ENCODE assay signal across 15 mouse cellular contexts in genomic region chr10:51453616-51454298, GRCm38 (mm10). TPM values are rescaled to one million over a fixed set of nuclear protein-coding genes. Genes with fewer than 3 reads are reported as not detected.
DNase-seq lines count a peak whose midpoint lies in the region; ATAC-seq and TF ChIP-seq lines count a peak whose summit lies in the region.
"Had no signal": no experiment of that assay in that cellular context is flagged by ENCODE, and none has a peak within 500 bp of the region (broad histone marks: within the 10 kb centered on the region; RNA-seq: fewer than 3 reads in every experiment).

No protein-coding gene starts in this region.

- no peaks in the 10 kb centered on the region for H3K9me3 ChIP-seq in heart, embryonic 12.5 days (replicated peaks)
- H3K9me3 ChIP-seq in liver, embryonic 14.5 days (ENCODE audit: control insufficient read depth, low read length) = no peaks in the 10 kb centered on the region
- H3K9me3 ChIP-seq in liver, embryonic 12.5 days (replicated peaks) = no peaks in the 10 kb centered on the region
- H3K9me3 ChIP-seq: neural tube, embryonic 13.5 days had no signal

- no peak for ATAC-seq in heart, embryonic 12.5 days (ENCODE audit: insufficient number of reproducible peaks, low FRiP score)
- ATAC-seq in liver, embryonic 14.5 days (ENCODE audit: insufficient read depth) = no peak
- no peak for ATAC-seq in liver, embryonic 12.5 days
- ATAC-seq in common myeloid progenitor, adult 5-6 weeks (replicated peaks; ENCODE audit: low read depth, poor library complexity, severe bottlenecking) = peak; percentile 87
- peak; percentile 71 for ATAC-seq in monocyte, adult 5-6 weeks (replicated peaks; ENCODE audit: insufficient number of reproducible peaks, low FRiP score, low TSS enrichment, poor library complexity, severe bottlenecking)

- peak; percentile 88 for DNase-seq in heart, adult 11 months
- peak in 2 of 3 experiments; percentile 5 to 19 for DNase-seq in liver, embryonic 14.5 days (ENCODE audit: low read depth in 3 of 3, low spot score in 3 of 3)
- no peak for DNase-seq in adrenal gland, adult 2 months
- DNase-seq in adrenal gland, adult 8-10 months = no peak
- DNase-seq: cerebellum, postnatal 25 days; kidney, adult 8-10 months; lung, postnatal 14 days; thymus, postnatal 36 days had no signal

- no peaks in the 10 kb centered on the region for H3K36me3 ChIP-seq in heart, embryonic 12.5 days
- no peaks in the 10 kb centered on the region for H3K36me3 ChIP-seq in liver, embryonic 14.5 days (replicated peaks; ENCODE audit: control insufficient read depth, insufficient read depth, low read depth)
- no peaks in the 10 kb centered on the region for H3K36me3 ChIP-seq in liver, embryonic 12.5 days
- H3K36me3 ChIP-seq: neural tube, embryonic 13.5 days had no signal

- H3K4me3 ChIP-seq in heart, embryonic 12.5 days = no peak overlapping the region
- no peak overlapping the region for H3K4me3 ChIP-seq in liver, embryonic 14.5 days (ENCODE audit: insufficient read depth in 1 of 2, low read depth in 2 of 2, low read length in 2 of 2)
- H3K4me3 ChIP-seq in liver, embryonic 12.5 days = no peak overlapping the region
- H3K4me3 ChIP-seq: erythroblast, embryonic 14.5 days; neural tube, embryonic 13.5 days had no signal

- H3K27ac ChIP-seq in heart, embryonic 12.5 days (ENCODE audit: poor library complexity, severe bottlenecking) = no peak overlapping the region
- H3K27ac ChIP-seq in liver, embryonic 14.5 days = no peak overlapping the region
- no peak overlapping the region for H3K27ac ChIP-seq in liver, embryonic 12.5 days
- H3K27ac ChIP-seq: neural tube, embryonic 13.5 days had no signal

- no peak overlapping the region for H3K9ac ChIP-seq in heart, embryonic 12.5 days
- no peak overlapping the region for H3K9ac ChIP-seq in liver, embryonic 14.5 days (replicated peaks)
- H3K9ac ChIP-seq in liver, embryonic 12.5 days = no peak overlapping the region
- H3K9ac ChIP-seq: neural tube, embryonic 13.5 days had no signal

- TF ChIP-seq EP300 in liver, embryonic 14.5 days (IDR thresholded peaks at IDR 0.05; ENCODE audit: low read depth) = no peak

- 70% methylated on average over 1 of the region's 1 CpGs for WGBS in heart, embryonic 12.5 days
- 28% methylated on average over 1 of the region's 1 CpGs for WGBS in liver, embryonic 14.5 days (ENCODE audit: insufficient replicate concordance)
- WGBS in liver, embryonic 12.5 days (ENCODE audit: insufficient replicate concordance) = 34% methylated on average over 1 of the region's 1 CpGs

- no peak for TF ChIP-seq CTCF in liver, embryonic 14.5 days (IDR thresholded peaks at IDR 0.05; ENCODE audit: low read depth)

- H3K4me2 ChIP-seq in heart, embryonic 12.5 days = no peak overlapping the region
- H3K4me2 ChIP-seq in liver, embryonic 14.5 days (ENCODE audit: low read depth) = no peak overlapping the region
- no peak overlapping the region for H3K4me2 ChIP-seq in liver, embryonic 12.5 days
- H3K4me2 ChIP-seq: neural tube, embryonic 13.5 days had no signal

- H3K4me1 ChIP-seq in heart, embryonic 12.5 days (replicated peaks) = no peaks in the 10 kb centered on the region
- H3K4me1 ChIP-seq in liver, embryonic 14.5 days (replicated peaks; ENCODE audit: control insufficient read depth in 2 of 2, insufficient read depth in 2 of 2, low read length in 1 of 2) = no peaks in the 10 kb centered on the region
- no peaks in the 10 kb centered on the region for H3K4me1 ChIP-seq in liver, embryonic 12.5 days
- H3K4me1 ChIP-seq: neural tube, embryonic 13.5 days had no signal

- H3K27me3 ChIP-seq in heart, embryonic 12.5 days (replicated peaks) = no peaks in the 10 kb centered on the region
- no peaks in the 10 kb centered on the region for H3K27me3 ChIP-seq in liver, embryonic 14.5 days (ENCODE audit: control insufficient read depth, insufficient read depth, low read length)
- H3K27me3 ChIP-seq in liver, embryonic 12.5 days (replicated peaks) = no peaks in the 10 kb centered on the region
- H3K27me3 ChIP-seq: neural tube, embryonic 13.5 days had no signal

RNA-seq across cellular contexts. Expression of gene Gm49339, which starts 26.7 kb away (rescaled TPM):
- not detected in 2 replicates for polyA plus RNA-seq in heart, embryonic 12.5 days (2016; fragmentation: Nextera tagmentation; extraction: Ambion mirVana)
- 1.4 and 1.8 TPM in 2 replicates for polyA plus RNA-seq in liver, embryonic 14.5 days (2012; rRNA removed)
- polyA plus RNA-seq in liver, embryonic 14.5 days (2014; fragmentation: Nextera tagmentation; extraction: Ambion mirVana) = 1.1 and 2.5 TPM in 2 replicates
- not detected in 2 replicates for polyA plus RNA-seq in liver, embryonic 12.5 days (2016; fragmentation: Nextera tagmentation; extraction: Ambion mirVana)
- not detected in 2 replicates for total RNA-seq in common myeloid progenitor, adult 5-6 weeks (2017)
- 2.7 to 11.9 TPM (median 5.7 TPM) in 3 replicates for total RNA-seq in monocyte, adult 5-6 weeks (2017)
- total RNA-seq in adrenal gland, adult 2 months (2021) = 1 to 10 TPM; 1.8 to 3.1 TPM
- polyA plus RNA-seq in adrenal gland, adult 2 months (2012; rRNA removed) = 2.0 and 2.4 TPM in 2 replicates
- total RNA-seq in adrenal gland, adult 8-10 months (2022) = 1 to 10 TPM; 1.3 to 8.4 (median 3.5) TPM
- total RNA-seq: left cerebral cortex, postnatal 10 days had no signal
- polyA plus RNA-seq: erythroblast, embryonic 14.5 days; neural tube, embryonic 13.5 days had no signal

RNA-seq across cellular contexts. Expression of gene Lilr4b, which starts 26.7 kb away (rescaled TPM):
- polyA plus RNA-seq in heart, embryonic 12.5 days (2016; fragmentation: Nextera tagmentation; extraction: Ambion mirVana) = 0.18 and 0.43 TPM in 2 replicates
- polyA plus RNA-seq in liver, embryonic 14.5 days (2012; rRNA removed) = 0.70 and 1.1 TPM in 2 replicates
- polyA plus RNA-seq in liver, embryonic 14.5 days (2014; fragmentation: Nextera tagmentation; extraction: Ambion mirVana) = 0.75 and 1.8 TPM in 2 replicates
- polyA plus RNA-seq in liver, embryonic 12.5 days (2016; fragmentation: Nextera tagmentation; extraction: Ambion mirVana) = 0.44 and 0.48 TPM in 2 replicates
- total RNA-seq in common myeloid progenitor, adult 5-6 weeks (2017) = 8.1 and 11.0 TPM in 2 replicates
- total RNA-seq in monocyte, adult 5-6 weeks (2017) = 250 to 668 TPM (median 591 TPM) in 3 replicates
- 1 to 10 TPM; 3.3 to 4.0 TPM for total RNA-seq in adrenal gland, adult 2 months (2021)
- 0.79 and 1.7 TPM in 2 replicates for polyA plus RNA-seq in adrenal gland, adult 2 months (2012; rRNA removed)
- total RNA-seq in adrenal gland, adult 8-10 months (2022) = 10 to 100 TPM in 2 of 4 experiments, 1 to 10 TPM in 2; 2.8 to 17.4 (median 9.5) TPM
- total RNA-seq: left cerebral cortex, postnatal 10 days had no signal

RNA-seq across cellular contexts. Expression of gene Lilrb4a, which starts 37.0 kb away (rescaled TPM):
- polyA plus RNA-seq in heart, embryonic 12.5 days (2016; fragmentation: Nextera tagmentation; extraction: Ambion mirVana) = 1.1 and 1.4 TPM in 2 replicates
- 1.7 and 2.7 TPM in 2 replicates for polyA plus RNA-seq in liver, embryonic 14.5 days (2012; rRNA removed)
- 0.78 and 5.0 TPM in 2 replicates for polyA plus RNA-seq in liver, embryonic 14.5 days (2014; fragmentation: Nextera tagmentation; extraction: Ambion mirVana)
- 3.3 and 4.7 TPM in 2 replicates for polyA plus RNA-seq in liver, embryonic 12.5 days (2016; fragmentation: Nextera tagmentation; extraction: Ambion mirVana)
- 11.6 and 17.0 TPM in 2 replicates for total RNA-seq in common myeloid progenitor, adult 5-6 weeks (2017)
- 685 to 820 TPM (median 696 TPM) in 3 replicates for total RNA-seq in monocyte, adult 5-6 weeks (2017)
- total RNA-seq in adrenal gland, adult 2 months (2021) = 1 to 10 TPM; 2.3 to 3.2 TPM
- 0.81 and 1.4 TPM in 2 replicates for polyA plus RNA-seq in adrenal gland, adult 2 months (2012; rRNA removed)
- total RNA-seq in adrenal gland, adult 8-10 months (2022) = 10 to 100 TPM in 2 of 4 experiments, 1 to 10 TPM in 2; 4.4 to 11.9 (median 8.4) TPM

Comparison
In these comparisons a context has a peak if more than half of its experiments do, and no peak if none do; other contexts are left out.
1. DNase-seq: peak in heart, adult 11 months (single experiment) and liver, embryonic 14.5 days (2 of 3); none in adrenal gland, adult 2 months (single experiment) and adrenal gland, adult 8-10 months (single experiment).
2. ATAC-seq: peak in common myeloid progenitor, adult 5-6 weeks (single experiment) and monocyte, adult 5-6 weeks (single experiment); none in heart, embryonic 12.5 days (single experiment), liver, embryonic 14.5 days (single experiment) and liver, embryonic 12.5 days (single experiment).
3. RNA of gene Lilr4b, which starts 26.7 kb away (total RNA-seq): 250 to 668 TPM in monocyte, adult 5-6 weeks; 2.8 to 17.4 TPM in adrenal gland, adult 8-10 months, 8.1 to 11.0 TPM in common myeloid progenitor, adult 5-6 weeks and 3.3 to 4.0 TPM in adrenal gland, adult 2 months; every median in the first group is over 10 times any median in the second.
4. RNA of gene Lilrb4a, which starts 37.0 kb away (total RNA-seq): 685 to 820 TPM in monocyte, adult 5-6 weeks; 11.6 to 17.0 TPM in common myeloid progenitor, adult 5-6 weeks, 4.4 to 11.9 TPM in adrenal gland, adult 8-10 months and 2.3 to 3.2 TPM in adrenal gland, adult 2 months; every median in the first group is over 10 times any median in the second.